Mouse (Mus musculus) thymus, postnatal 10 days (tissue): ENCODE data around the gene Pcp4l1.
"Not testable (repeated sequence)": the region's sequence is repeated elsewhere in the genome, so short reads cannot be mapped to it uniquely, and the experiment has no call there.

Experiments used
- DNase-seq, 2 experiments: peaks; one replicate each; pipeline ENCODE4 v3.0.0; 2021; ENCODE audit warnings: low spot score in 2 of 2

Pcp4l1 gene

DNA sequence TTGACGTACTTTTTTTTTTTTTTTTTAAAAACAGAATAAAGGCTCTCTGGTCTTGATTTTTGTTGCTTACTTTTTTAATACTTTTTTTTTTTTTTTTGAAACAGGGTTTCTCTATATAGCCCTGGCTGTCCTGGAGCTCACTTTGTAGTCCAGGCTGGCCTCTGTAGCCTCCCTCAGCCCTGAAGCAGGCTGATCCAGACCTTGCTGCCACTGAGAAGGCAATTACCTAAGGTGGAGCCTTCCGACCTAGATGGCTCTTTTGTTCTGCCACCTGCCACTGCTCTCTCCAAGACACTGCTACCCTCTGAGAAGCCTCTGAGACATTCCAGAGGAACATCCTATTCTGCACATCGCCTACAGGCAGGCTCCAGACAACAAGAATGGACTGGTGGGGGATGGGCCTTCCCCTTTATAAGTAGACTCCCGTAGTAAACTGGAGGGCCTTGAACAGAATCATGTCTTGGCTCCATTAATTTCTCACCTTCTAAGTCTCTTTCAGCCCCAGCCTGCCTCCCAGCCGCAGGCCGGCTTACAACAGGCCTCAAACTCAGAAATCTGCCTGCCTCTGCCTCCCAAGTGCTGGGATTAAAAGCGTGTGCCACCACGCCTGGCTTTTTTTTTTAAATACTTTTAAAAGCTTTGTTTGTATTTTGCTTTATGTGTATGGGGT, 58.4 kb downstream of the Pcp4l1 start:
- not testable (repeated sequence) for DNase-seq

DNA sequence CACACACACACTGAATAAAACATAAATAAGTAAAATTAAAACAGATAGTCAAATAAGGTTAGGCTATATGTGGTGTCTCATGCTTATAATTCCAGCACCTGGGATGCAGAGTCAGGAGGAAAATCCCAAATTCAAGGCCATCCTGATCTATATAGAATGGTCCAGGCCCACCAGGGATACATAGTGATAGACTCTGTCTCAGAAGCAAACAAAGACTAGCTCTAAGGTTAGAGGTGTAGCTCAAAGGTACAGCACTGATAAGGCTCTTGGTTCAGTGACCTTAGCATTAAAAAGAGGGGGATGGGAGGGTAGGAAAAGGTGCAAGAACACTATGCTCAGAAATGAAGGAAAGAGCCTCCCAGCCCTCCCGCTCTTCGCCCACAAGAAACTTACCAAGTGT, 60.5 kb downstream of the Pcp4l1 start:
- DNase-seq: no peak

DNA sequence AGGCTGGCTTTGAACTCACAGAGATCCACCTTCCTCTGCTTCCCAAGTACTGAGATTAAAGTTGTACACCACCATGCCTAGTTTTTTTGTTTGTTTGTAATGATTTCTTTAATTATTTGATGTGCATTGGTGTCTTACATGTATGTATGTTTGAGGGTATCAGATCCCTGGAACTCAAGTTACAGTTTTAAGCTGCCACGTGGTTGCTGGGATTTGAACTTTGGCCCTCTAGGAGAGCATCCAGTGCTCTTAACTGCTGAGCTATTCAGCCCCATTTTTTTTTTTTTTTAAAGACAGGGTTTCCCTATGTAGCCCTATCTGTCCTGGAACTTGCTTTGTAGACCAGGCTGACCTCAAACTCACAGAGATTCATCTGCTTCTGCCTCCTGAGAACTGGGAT, 65.1 kb downstream of the Pcp4l1 start:
- no peak for DNase-seq

DNA sequence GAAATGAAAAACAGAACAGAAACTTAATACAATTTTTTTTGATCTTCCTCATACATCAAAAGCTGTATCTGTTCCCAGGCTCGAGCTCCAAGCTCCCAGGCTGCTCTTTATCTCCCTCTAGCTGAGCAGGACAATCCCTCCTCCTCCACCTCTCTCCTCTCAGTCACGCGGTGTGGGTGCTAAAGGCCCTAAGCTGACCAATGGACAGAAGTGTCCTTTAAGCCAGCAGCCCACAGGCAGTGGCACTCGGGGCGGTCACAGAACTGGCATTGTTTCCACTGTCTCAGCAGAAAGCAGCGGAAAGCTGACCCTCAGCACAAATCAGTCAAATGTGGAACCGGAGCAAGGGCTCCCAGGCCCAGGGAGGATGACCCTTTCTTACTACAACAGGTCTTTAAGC, 66.8 kb downstream of the Pcp4l1 start:
- DNase-seq: no peak

DNA sequence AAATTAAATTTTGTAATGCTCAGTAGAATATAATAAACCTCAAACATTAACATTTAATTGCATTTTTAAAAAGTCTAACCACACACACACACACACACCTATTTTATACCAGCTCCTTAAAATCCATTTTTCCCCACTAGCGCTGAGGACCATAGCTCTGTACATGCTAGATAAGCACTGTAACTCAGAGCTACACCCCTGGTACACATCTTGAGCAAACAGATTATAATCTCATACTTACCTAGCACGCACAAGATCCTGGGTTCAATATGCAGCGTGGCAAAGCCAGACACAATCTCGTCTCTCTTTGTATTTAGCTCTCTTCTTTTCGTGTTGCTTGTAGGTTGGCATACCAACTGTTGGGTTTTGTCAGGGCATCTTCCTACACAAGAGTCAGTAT, 71.7 kb downstream of the Pcp4l1 start:
- DNase-seq: no peak
